Mouse (Mus musculus) cerebellum, adult 2 months (tissue): ENCODE data around the gene Nos2. TPM values are rescaled to one million over a fixed set of nuclear protein-coding genes. Genes with fewer than 3 reads are reported as not detected.
"Not testable (repeated sequence)": the region's sequence is repeated elsewhere in the genome, so short reads cannot be mapped to it uniquely, and the experiment has no call there.

Source experiments
- DNase-seq, 2 experiments: peaks; one replicate each; pipeline ENCODE4 v3.0.0; 2021
- H3K27ac ChIP-seq: fragments of 200-500 bp; 2 replicates; pipeline ENCODE4 v1.5.1; 2012; ENCODE audit warnings: low read length, control low read depth, inconsistent platforms; ENCODE audit not compliant: insufficient read depth
- H3K27me3 ChIP-seq: fragments of 200-500 bp; 2 replicates; pipeline ENCODE4 v1.6.1; 2012; ENCODE audit warnings: inconsistent platforms, mild to moderate bottlenecking, low read length, moderate library complexity; ENCODE audit not compliant: control insufficient read depth, insufficient read depth
- H3K4me1 ChIP-seq: fragments of 200-500 bp; 2 replicates; pipeline ENCODE4 v1.6.1; 2011; ENCODE audit warnings: low read length; ENCODE audit not compliant: control insufficient read depth, insufficient read depth
- H3K4me3 ChIP-seq: fragments of 200-500 bp; replicated peaks from 2 replicates; pipeline ENCODE3; 2011; ENCODE audit warnings: mild to moderate bottlenecking, low read depth, low read length, control low read depth; ENCODE audit not compliant: insufficient read depth
- CTCF ChIP-seq: fragments of 200-500 bp; IDR thresholded peaks from 2 replicates; pipeline ENCODE4 v1.5.1; 2011; ENCODE audit warnings: low read depth, mild to moderate bottlenecking, control low read depth, low read length, moderate library complexity, borderline replicate concordance; ENCODE audit not compliant: insufficient read depth
- POLR2A ChIP-seq: fragments of 200-500 bp; IDR thresholded peaks from 2 replicates; pipeline ENCODE4 v1.6.1; 2011; ENCODE audit warnings: low read length, control low read depth, borderline replicate concordance; ENCODE audit not compliant: insufficient read depth
- WGBS: fragments of 180-500 bp; shearing (Covaris S2); methylation state at CpG from one replicate; pipeline ENCODE4 v1.1.7; 2018; 5-methylcytosine and 5-hydroxymethylcytosine counted together
- polyA plus RNA-seq: library from polyadenylated mRNA; depleted of rRNA; stranded (reverse); fragments of >200 nt; gene quantifications from 2 replicates; pipeline ENCODE4 v1.2.3, GENCODE M21; 2012; rRNA removed

Nos2 gene
- polyA plus RNA-seq, 1 experiment, result 0.65 TPM

DNA sequence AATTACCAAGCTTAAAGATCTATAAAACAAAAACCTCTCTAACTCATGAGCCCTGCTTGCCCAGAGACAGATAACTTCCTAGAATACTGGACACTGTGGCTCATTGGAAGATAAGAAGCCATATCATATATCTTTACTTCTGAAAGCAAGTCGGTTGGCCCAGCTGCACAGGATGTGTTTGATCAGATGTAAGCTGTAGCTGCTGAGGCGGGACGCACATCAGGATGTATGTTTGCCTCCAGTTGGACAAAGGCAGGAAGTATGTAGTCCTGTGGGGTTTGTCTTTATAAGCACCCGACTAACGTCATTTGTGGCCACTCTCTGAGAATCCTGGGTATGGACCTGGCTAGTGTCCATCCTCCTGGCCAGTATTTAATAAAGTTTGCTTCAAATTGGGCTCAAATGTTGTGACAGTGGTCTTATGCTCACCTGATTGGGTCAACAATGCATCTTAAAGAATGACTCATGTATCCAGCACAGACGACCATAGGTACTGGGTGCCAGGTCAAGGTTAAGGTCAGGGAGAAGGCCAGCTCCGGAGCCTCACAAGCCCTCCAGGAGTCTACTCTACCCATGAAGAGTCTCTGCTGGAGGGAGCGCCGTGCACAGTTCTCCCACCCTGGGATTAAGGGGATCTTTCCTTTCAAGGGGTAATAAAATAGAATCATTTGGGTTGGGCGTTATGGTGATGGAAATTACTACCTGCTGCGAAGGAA is 82.6 kb downstream of the Nos2 start:
- no peaks in the 10 kb centered on the region for H3K4me1 ChIP-seq
- H3K27me3 ChIP-seq, result no peaks in the 10 kb centered on the region
- WGBS, result 90% methylated on average over 11 of the region's 11 CpGs
- no peak for DNase-seq
- H3K27ac ChIP-seq, result no peak overlapping the region
- TF ChIP-seq POLR2A, result no peak
- TF ChIP-seq CTCF, result no peak
- H3K4me3 ChIP-seq, result no peak overlapping the region

DNA sequence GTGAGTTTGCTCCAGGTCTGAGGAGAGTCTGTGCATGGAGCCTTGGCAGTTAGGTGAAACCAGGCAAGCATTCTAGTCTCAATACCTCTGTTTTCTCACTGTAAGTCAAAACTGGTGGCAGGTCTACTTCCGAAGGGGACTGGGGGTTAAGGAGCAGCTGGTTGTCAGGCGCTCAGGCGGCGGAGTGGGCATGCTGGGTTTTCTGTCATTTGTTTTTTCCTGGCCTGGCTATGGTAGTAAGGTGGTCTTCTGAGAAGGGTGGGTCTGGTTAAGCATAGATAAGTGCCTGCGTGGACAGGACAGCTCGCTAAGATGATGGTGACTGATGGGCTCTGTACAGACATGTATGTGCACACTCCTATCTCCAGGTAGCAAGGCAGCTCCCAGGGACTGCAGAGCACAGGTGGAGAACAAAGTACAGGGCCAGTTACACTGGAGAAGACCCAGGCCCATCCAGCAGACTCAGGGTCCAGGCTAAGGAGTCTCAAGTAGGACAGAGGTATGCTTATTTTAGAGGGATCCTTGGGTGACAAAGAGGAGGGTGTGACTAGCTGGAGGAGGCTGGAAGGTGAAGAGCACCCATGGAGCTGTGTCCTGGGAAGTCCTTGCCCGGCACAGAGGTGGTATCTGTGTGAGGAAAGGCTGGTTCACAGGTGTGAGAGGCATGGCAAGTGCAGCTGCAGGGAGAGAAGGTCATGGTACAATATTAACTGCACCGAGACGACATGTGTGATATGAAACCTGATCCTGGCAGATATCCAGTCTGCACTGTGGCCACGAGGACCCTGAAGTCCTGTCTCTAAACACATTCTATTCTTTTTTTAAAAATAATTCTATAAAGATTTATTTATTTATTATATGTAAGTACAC is 83.4 kb downstream of the Nos2 start:
- WGBS, result 82% methylated on average over 10 of the region's 10 CpGs
- no peak for DNase-seq
- TF ChIP-seq POLR2A, result no peak
- H3K27ac ChIP-seq, result no peak overlapping the region
- H3K27me3 ChIP-seq, result no peaks in the 10 kb centered on the region
- no peaks in the 10 kb centered on the region for H3K4me1 ChIP-seq
- no peak overlapping the region for H3K4me3 ChIP-seq

DNA sequence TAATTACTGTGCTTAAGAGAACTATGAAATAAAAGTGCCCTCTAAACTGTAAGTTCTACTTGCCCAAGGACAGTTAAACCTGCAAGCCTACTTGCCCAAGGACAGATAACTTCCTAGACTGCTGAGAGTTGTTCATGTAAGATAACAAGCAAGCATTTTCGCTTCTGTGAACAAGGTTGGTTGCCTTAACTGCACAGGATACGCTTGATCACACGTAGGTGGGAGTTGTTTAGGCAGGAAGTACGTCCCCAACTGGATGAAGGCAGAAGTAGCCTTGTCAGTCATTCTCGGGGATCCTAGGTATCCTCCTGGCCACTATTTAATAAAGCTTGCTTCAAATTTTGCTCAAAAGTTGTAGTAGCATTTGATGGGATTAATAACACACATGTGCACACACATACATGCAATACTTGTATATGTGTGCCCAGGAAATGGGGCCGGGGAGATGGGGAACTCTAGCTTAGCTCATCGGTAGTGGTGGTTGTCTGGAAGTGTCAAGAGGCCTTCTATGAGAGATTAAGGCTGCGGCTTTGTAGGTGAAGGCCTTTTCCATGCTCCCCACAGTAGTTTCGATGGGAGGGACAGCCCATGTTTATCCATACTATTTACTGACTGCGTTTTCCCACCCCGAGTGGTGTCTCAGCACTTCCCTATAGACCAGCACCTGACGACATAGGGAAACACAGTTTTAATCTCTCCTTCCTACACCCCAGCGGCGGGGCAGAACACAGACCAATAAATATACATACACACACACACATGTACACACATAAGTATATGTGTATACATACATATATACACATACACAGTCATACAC is 85.2 kb downstream of the Nos2 start:
- DNase-seq, result no peak
- Histone ChIP-seq H3K4me1 (no peaks in the 10 kb centered on the region), H3K27ac (no peak overlapping the region), H3K4me3 (no peak overlapping the region), H3K27me3 (no peaks in the 10 kb centered on the region)
- WGBS, result 93% methylated on average over 14 of the region's 14 CpGs
- no peak for TF ChIP-seq CTCF
- TF ChIP-seq POLR2A, result no peak

DNA sequence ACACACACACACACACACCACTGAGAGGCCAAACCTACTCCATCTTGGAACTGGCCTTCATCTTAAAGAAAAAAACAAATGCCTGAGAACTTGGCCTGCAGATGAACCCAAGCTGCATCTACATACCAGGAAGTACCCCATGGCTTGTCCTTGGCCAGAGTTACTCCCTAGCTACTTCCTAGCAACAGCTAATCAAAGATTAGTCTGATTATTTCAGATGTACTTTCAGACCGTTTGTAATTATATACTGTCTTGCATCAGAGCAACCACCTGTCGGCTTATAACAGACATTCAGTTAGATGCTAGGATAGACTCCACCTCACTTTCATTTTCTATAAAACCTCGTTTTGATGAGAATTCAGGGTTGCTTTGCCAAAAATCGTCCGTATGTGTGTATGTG is 85.8 kb downstream of the Nos2 start:
- Histone ChIP-seq H3K27me3 (no peaks in the 10 kb centered on the region), H3K4me3 (no peak overlapping the region), H3K4me1 (no peaks in the 10 kb centered on the region), H3K27ac (no peak overlapping the region)
- no peak for TF ChIP-seq CTCF
- TF ChIP-seq POLR2A, result no peak
- DNase-seq, result no peak
- 45% methylated on average over 5 of the region's 5 CpGs for WGBS

DNA sequence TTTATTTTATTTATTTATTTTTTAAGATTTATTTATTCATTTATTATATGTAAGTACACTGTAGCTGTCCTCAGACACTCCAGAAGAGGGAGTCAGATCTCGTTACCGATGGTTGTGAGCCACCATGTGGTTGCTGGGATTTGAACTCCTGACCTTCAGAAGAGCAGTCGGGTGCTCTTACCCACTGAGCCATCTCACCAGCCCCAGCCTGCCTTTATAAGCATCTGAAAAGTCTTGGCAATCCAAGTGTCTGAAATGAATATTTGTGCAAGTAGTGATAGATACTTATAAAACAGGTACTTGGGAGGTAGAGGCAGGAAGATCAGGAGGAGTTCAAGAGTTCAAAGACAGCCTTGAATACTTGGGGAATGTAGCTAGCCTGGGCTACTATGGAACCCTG is 86.8 kb downstream of the Nos2 start:
- H3K27ac ChIP-seq, H3K4me1 ChIP-seq, H3K4me3 ChIP-seq, DNase-seq, H3K27me3 ChIP-seq: not testable (repeated sequence)
- WGBS, result 88% methylated on average over 3 of the region's 3 CpGs

DNA sequence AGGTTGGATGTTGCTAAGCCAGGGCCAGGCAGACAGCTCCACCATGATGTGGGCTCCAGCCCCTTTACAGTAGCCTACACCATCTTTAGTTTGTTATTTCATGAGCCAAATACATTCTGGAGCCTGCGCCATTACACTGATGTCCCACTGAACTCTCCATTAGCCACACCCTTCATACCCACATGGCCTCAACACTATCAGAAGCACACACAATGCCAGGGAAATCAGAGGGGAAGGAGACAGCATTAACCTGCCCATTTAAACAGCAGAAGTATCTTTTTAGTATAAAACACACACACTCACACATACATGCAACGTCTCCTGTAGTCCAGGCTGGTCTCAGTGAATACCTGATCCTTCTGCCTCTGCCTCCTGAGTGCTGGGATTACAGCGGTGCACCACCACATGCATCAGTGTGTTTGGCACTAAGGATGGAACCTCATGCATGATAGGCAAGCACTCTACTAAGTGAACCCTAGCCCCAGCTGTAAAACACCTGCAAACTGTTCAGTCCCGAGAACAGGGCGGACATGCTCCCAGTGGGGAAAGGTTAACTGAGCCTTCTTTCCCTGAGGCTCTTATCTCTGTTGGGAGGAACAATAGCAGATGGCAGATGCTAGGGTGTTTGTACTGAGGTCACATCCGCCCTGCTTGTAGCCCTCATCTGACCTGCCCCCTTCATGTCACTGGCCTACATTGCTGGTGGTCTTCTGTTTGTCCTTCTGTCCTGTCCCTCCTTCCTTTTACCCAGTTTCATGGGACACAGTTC is 87.6 kb downstream of the Nos2 start:
- H3K27me3 ChIP-seq, result no peaks in the 10 kb centered on the region
- no peak overlapping the region for H3K27ac ChIP-seq
- no peak for TF ChIP-seq CTCF
- TF ChIP-seq POLR2A, result no peak
- 84% methylated on average over 6 of the region's 6 CpGs for WGBS
- no peak for DNase-seq
- H3K4me1 ChIP-seq, result no peaks in the 10 kb centered on the region
- H3K4me3 ChIP-seq, result no peak overlapping the region

DNA sequence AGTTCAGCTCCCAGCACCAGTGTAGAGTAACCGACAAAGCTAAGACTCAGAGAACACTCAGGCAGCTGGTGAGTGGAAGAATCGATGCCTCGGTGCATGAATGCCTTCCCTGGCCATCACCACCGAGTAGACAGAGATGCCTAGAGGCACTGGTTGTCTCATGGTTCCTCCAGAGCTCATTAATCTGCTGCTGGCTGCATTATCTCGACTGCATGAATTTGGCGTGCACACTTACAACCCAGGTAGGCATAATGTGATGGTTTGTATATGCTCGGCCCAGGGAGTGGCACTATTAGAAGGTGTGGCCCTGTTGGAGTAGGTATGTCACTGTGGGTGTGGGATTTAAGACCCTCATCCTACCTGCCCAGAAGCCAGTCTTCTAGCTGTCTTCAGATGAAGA is 88.3 kb downstream of the Nos2 start:
- no peak for TF ChIP-seq CTCF
- TF ChIP-seq POLR2A, result no peak

More for the DNA sequence above, 88.3 kb downstream of the Nos2 start:
- H3K27ac ChIP-seq, result no peak overlapping the region
- no peaks in the 10 kb centered on the region for H3K4me1 ChIP-seq
- no peak for DNase-seq
- no peaks in the 10 kb centered on the region for H3K27me3 ChIP-seq
- no peak overlapping the region for H3K4me3 ChIP-seq
- WGBS, result 71% methylated on average over 7 of the region's 7 CpGs

Other genes with a start within 250 kb of the Nos2 start
- 25.6 TPM in 2 replicates for gene Nlk, start 223.4 kb upstream of the Nos2 start, polyA plus RNA-seq
- 30.8 and 31.2 TPM in 2 replicates for gene Ccnq, start 169.1 kb upstream of the Nos2 start, polyA plus RNA-seq
- gene Lyrm9, start 94.2 kb upstream of the Nos2 start, polyA plus RNA-seq, result 22.6 and 32.9 TPM in 2 replicates
- gene Lgals9, start 64.2 kb downstream of the Nos2 start, polyA plus RNA-seq, result 8.7 and 9.2 TPM in 2 replicates
- 22.4 and 23.2 TPM in 2 replicates for gene Ksr1, start 225.6 kb downstream of the Nos2 start, polyA plus RNA-seq